Comparison of ENCODE assay signal across 10 mouse cellular contexts in genomic region chr5:114575530-114575929, GRCm38 (mm10). TPM values are rescaled to one million over a fixed set of nuclear protein-coding genes. Genes with fewer than 3 reads are reported as not detected.
DNase-seq lines count a peak whose midpoint lies in the region; ATAC-seq and TF ChIP-seq lines count a peak whose summit lies in the region.
"Had no signal": no experiment of that assay in that cellular context is flagged by ENCODE, and none has a peak within 500 bp of the region (broad histone marks: within the 10 kb centered on the region; RNA-seq: fewer than 3 reads in every experiment).

No protein-coding gene starts in this region.

- WGBS in liver, adult 2 months: 56% methylated on average over 7 of the region's 7 CpGs
- WGBS in liver, postnatal 0 days (ENCODE audit: insufficient replicate concordance): 74% methylated on average over 7 of the region's 7 CpGs
- WGBS in forebrain, embryonic 15.5 days: 62% methylated on average over 7 of the region's 7 CpGs
- 62% methylated on average over 7 of the region's 7 CpGs for WGBS in neural tube, embryonic 13.5 days
- 69% methylated on average over 7 of the region's 7 CpGs for WGBS in thymus, adult 2 months

- H3K36me3 ChIP-seq in liver, adult 2 months (ENCODE audit: control insufficient read depth, insufficient read depth, low read length): no peaks in the 10 kb centered on the region
- H3K36me3 ChIP-seq in liver, postnatal 0 days (replicated peaks; ENCODE audit: insufficient read depth, low read length): no peaks in the 10 kb centered on the region
- no peaks in the 10 kb centered on the region for H3K36me3 ChIP-seq in forebrain, embryonic 15.5 days
- H3K36me3 ChIP-seq in neural tube, embryonic 13.5 days: no peaks in the 10 kb centered on the region
- H3K36me3 ChIP-seq in thymus, adult 2 months (ENCODE audit: control insufficient read depth, insufficient read depth, low read length): no peaks in the 10 kb centered on the region

- H3K27ac ChIP-seq in liver, adult 2 months (replicated peaks; ENCODE audit: insufficient read depth, low read depth, low read length): no peak overlapping the region
- H3K27ac ChIP-seq in liver, postnatal 0 days (ENCODE audit: low read depth): no peak overlapping the region
- H3K27ac ChIP-seq in forebrain, embryonic 15.5 days (replicated peaks): 0 out of 2 replicates have a peak overlapping the region, but pooled peaks have one; percentile 20
- H3K27ac ChIP-seq in neural tube, embryonic 13.5 days (replicated peaks): peak overlapping the region; percentile 74
- no peak overlapping the region for H3K27ac ChIP-seq in thymus, adult 2 months (ENCODE audit: control insufficient read depth, insufficient read depth, low read length)
- H3K27ac ChIP-seq: macrophage had no signal

- ATAC-seq in liver, postnatal 0 days: no peak
- no peak for ATAC-seq in forebrain, embryonic 15.5 days (replicated peaks)
- ATAC-seq in neural tube, embryonic 13.5 days (ENCODE audit: low read depth): no peak

- no peak overlapping the region for H3K4me3 ChIP-seq in liver, adult 2 months (ENCODE audit: insufficient read depth, low read depth, low read length)
- H3K4me3 ChIP-seq in liver, postnatal 0 days (ENCODE audit: low read depth, low read length): no peak overlapping the region
- 0 out of 2 replicates have a peak overlapping the region, but pooled peaks have one; percentile 4 for H3K4me3 ChIP-seq in forebrain, embryonic 15.5 days
- H3K4me3 ChIP-seq in neural tube, embryonic 13.5 days: peak overlapping the region; percentile 13
- no peak overlapping the region for H3K4me3 ChIP-seq in thymus, adult 2 months (ENCODE audit: control insufficient read depth, insufficient read depth, low read length)

- H3K4me2 ChIP-seq in liver, postnatal 0 days (ENCODE audit: low read depth, low read length): no peak overlapping the region
- peak overlapping the region; percentile 23 for H3K4me2 ChIP-seq in forebrain, embryonic 15.5 days (replicated peaks)
- peak overlapping the region; percentile 72 for H3K4me2 ChIP-seq in neural tube, embryonic 13.5 days

- H3K79me2 ChIP-seq in liver, adult 2 months (ENCODE audit: control insufficient read depth, insufficient read depth, low read length): peaks cover 15% of the 10 kb centered on the region

- TF ChIP-seq POLR2A in liver, adult 2 months (IDR thresholded peaks at IDR 0.05; ENCODE audit: extremely low read depth, insufficient read depth, low read length): no peak
- no peak for TF ChIP-seq POLR2A in thymus, adult 2 months (IDR thresholded peaks at IDR 0.05; ENCODE audit: control insufficient read depth, extremely low read depth, insufficient read depth, low read length, poor library complexity)

- peak; percentile 84 for DNase-seq in adrenal gland, adult 2 months
- DNase-seq in adrenal gland, adult 18-20 months (ENCODE audit: low spot score in 2 of 2): no peak
- DNase-seq in liver, adult 2 months (ENCODE audit: extremely low read depth, low read depth, low spot score): peak; percentile 76
- DNase-seq in liver, postnatal 0 days: no peak
- DNase-seq in frontal cortex, postnatal 10 days (ENCODE audit: low spot score in 2 of 2): no peak
- no peak for DNase-seq in thymus, adult 2 months
- DNase-seq: thymus, postnatal 36 days had no signal

- no peak for TF ChIP-seq CTCF in liver, adult 2 months (IDR thresholded peaks at IDR 0.05; ENCODE audit: low read depth, low read length)
- no peak for TF ChIP-seq CTCF in liver, postnatal 0 days (IDR thresholded peaks at IDR 0.05; ENCODE audit: low read depth)
- no peak for TF ChIP-seq CTCF in thymus, adult 2 months (IDR thresholded peaks at IDR 0.05; ENCODE audit: borderline replicate concordance, control insufficient read depth, extremely low read depth, insufficient read depth, low read length, poor library complexity)

- H3K9ac ChIP-seq in liver, adult 2 months (ENCODE audit: low read depth, low read length): no peak overlapping the region
- H3K9ac ChIP-seq in liver, postnatal 0 days (replicated peaks): no peak overlapping the region
- H3K9ac ChIP-seq in forebrain, embryonic 15.5 days (replicated peaks): no peak overlapping the region
- H3K9ac ChIP-seq in neural tube, embryonic 13.5 days: peak overlapping the region; percentile 61

- TF ChIP-seq EP300 in liver, postnatal 0 days (IDR thresholded peaks at IDR 0.05; ENCODE audit: low read depth): no peak

- no peaks in the 10 kb centered on the region for H3K9me3 ChIP-seq in liver, postnatal 0 days (ENCODE audit: low read length)
- H3K9me3 ChIP-seq in forebrain, embryonic 15.5 days: no peaks in the 10 kb centered on the region
- H3K9me3 ChIP-seq in neural tube, embryonic 13.5 days: no peaks in the 10 kb centered on the region

- peaks cover 31% of the 10 kb centered on the region for H3K4me1 ChIP-seq in liver, adult 2 months (ENCODE audit: control insufficient read depth, insufficient read depth, low read length)
- peaks cover 36% of the 10 kb centered on the region for H3K4me1 ChIP-seq in liver, postnatal 0 days (ENCODE audit: insufficient read depth)
- H3K4me1 ChIP-seq in forebrain, embryonic 15.5 days: peaks cover 94% of the 10 kb centered on the region
- peaks cover 97% of the 10 kb centered on the region for H3K4me1 ChIP-seq in neural tube, embryonic 13.5 days (replicated peaks)
- peaks cover 49% of the 10 kb centered on the region for H3K4me1 ChIP-seq in thymus, adult 2 months (replicated peaks; ENCODE audit: control insufficient read depth, insufficient read depth, low read length)

- H3K27me3 ChIP-seq in liver, adult 2 months (ENCODE audit: control insufficient read depth, insufficient read depth, low read length): no peaks in the 10 kb centered on the region
- H3K27me3 ChIP-seq in liver, postnatal 0 days (ENCODE audit: insufficient read depth, low read length): peaks cover 13% of the 10 kb centered on the region; the same call in 1 of the 2 replicates
- H3K27me3 ChIP-seq in forebrain, embryonic 15.5 days: peaks cover 48% of the 10 kb centered on the region
- no peaks in the 10 kb centered on the region for H3K27me3 ChIP-seq in neural tube, embryonic 13.5 days
- H3K27me3 ChIP-seq in thymus, adult 2 months (ENCODE audit: control insufficient read depth, insufficient read depth, low read length): no peaks in the 10 kb centered on the region

RNA-seq across cellular contexts. Expression of gene Fam222a, which starts 7.7 kb away (rescaled TPM):
- 10 to 100 TPM; 32.9 to 84.3 TPM for total RNA-seq in adrenal gland, adult 2 months (2021)
- 68.3 and 72.0 TPM in 2 replicates for polyA plus RNA-seq in adrenal gland, adult 2 months (2012; rRNA removed)
- 10 to 100 TPM; 62.7 to 76.0 TPM for total RNA-seq in adrenal gland, adult 18-20 months (2021)
- total RNA-seq in liver, adult 2 months (2014; rRNA removed): 0.09 and 0.60 TPM in 2 replicates
- 1.2 and 1.4 TPM in 2 replicates for polyA plus RNA-seq in liver, adult 2 months (2012; rRNA removed)
- polyA plus RNA-seq in liver, postnatal 0 days (2015; fragmentation: Nextera tagmentation; extraction: Ambion mirVana): 0.80 and 1.8 TPM in 2 replicates
- 5.2 and 5.6 TPM in 2 replicates for polyA plus RNA-seq in forebrain, embryonic 15.5 days (2015; fragmentation: Nextera tagmentation; extraction: Ambion mirVana)
- 6.1 and 6.8 TPM in 2 replicates for polyA plus RNA-seq in neural tube, embryonic 13.5 days (2015; fragmentation: Nextera tagmentation; extraction: Ambion mirVana)
- 15.3 and 18.4 TPM in 2 replicates for polyA plus RNA-seq in thymus, adult 2 months (2012; rRNA removed)

Comparison
In these comparisons a context has a peak if more than half of its experiments do, and no peak if none do; other contexts are left out.
1. DNase-seq: peak in adrenal gland, adult 2 months (single experiment) and liver, adult 2 months (single experiment); none in adrenal gland, adult 18-20 months (0 of 2), liver, postnatal 0 days (single experiment), frontal cortex, postnatal 10 days (0 of 2) and thymus, adult 2 months (single experiment).
2. H3K27ac ChIP-seq: peak in forebrain, embryonic 15.5 days (single experiment) and neural tube, embryonic 13.5 days (single experiment); none in liver, adult 2 months (single experiment), liver, postnatal 0 days (single experiment) and thymus, adult 2 months (single experiment).
3. H3K4me3 ChIP-seq: peak in forebrain, embryonic 15.5 days (single experiment) and neural tube, embryonic 13.5 days (single experiment); none in liver, adult 2 months (single experiment), liver, postnatal 0 days (single experiment) and thymus, adult 2 months (single experiment).